Mouse (Mus musculus) v-Abl transformed pro-B cells (cell line): ENCODE measurements around the gene Atp8a2.

Experiments
- in situ Hi-C, 2 experiments: fragments of 400-800 bp; cut with MboI; formaldehyde crosslinking; loops; one replicate each; pipeline ENCODE4 v1.15.1; 2025; ENCODE audit not compliant: unreplicated experiment in 2 of 2

Atp8a2 gene

DNA sequence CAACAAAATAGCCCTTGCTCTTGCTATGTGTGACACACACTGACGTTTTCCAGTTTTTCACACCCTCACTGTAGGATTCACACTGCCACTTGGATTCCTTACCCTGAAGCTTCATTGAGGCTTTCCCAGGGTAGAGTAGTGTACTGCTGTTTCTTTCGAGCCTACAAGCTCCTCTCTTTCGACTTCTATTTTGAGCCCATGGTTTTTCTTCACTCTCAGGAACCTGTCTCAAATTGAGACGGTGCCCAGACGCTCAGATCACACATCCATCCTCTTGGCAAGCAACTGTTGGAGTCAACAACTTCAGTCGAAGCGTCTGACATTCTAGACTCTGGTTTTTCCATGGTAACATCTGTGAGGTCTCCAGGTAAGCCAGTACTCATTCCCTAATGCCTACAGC lies at the start of gene Atp8a2:
Gene Atp8a2 (minus strand): TSS at position 296 of the 400 bp plus-strand sequence.
- in situ Hi-C loops = loop anchor here in 1 of 2 experiments (25.0 kb wide), 1 partner anchor 585 kb away; no protein-coding TSS in a partner anchor

DNA sequence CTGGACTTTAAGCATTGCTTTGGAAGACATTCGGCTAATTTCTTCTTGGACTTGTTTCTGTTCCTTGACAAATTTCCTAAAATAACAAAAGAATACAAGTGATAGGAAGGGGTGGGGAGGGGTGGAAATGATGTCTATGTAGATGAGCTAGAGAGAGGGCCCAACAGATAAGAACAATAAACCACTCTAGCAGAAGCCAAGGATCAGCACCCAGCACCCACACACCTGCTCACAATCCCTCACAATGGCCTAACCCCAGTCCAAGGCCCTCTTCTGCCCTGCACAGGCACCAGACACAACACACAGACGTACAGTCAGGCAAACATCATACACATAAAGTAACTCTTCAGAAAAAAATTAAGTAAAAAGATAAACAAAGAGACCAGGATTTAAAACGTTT lies 41.6 kb upstream of the Atp8a2 start:
- in situ Hi-C loops = no loop called here

DNA sequence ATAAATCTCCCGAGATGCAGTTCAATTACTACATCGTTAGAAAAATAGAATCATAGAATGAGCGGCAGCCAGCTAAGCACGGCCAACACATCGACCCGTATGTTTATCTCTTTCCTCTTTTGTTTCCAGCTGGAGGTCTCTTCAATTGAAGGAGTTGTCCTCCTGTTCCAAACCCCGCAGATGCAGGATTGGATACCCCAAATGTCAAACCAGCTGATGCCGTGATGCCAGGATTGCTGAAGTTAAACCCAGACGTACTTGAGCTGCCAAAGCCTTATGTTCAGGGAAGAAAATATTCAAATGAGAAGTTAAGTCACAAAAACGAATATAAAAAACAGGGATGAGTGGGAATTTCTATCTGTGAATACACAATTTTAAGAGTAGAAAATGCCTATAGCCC lies 22.9 kb upstream of the Atp8a2 start:
- in situ Hi-C loops = no loop called here

DNA sequence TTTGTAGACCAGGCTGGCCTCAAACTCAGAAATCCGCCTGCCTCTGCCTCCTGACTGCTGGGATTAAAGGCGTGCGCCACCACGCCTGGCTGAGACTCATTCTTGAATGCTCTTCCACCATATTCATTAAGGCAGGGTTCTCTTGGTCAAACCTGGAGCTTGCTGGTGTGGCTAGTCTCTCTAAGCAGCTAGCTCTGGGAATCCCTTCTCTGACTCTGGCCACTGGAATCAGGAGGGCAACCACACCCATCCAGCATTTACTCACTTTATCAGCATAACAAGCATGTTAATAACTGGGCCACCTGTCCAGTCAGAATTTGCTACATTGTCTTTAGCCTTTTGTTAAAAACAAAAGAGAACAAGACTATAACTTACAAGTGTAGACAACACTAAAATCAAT lies 20.6 kb upstream of the Atp8a2 start:
- in situ Hi-C loops = no loop called here

DNA sequence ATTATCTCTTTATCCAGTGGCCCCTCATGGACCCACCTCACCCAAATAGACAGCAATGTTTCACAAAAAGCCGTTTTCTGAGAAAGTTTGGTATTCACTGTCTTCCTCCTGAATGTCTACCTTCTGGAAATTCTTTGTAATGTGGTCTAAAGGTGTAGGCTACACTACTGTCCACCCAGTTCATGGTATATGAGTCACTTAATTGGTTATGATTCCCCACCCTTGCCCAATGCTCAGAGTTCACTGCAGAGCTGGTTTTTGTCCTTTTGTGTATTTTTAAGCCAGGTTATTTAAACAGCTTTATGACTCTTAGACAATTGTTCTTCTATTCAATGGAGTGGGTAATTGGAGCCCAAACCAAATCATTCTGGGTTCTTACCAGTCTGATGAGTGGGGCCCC lies 19.1 kb upstream of the Atp8a2 start:
- in situ Hi-C loops = no loop called here

DNA sequence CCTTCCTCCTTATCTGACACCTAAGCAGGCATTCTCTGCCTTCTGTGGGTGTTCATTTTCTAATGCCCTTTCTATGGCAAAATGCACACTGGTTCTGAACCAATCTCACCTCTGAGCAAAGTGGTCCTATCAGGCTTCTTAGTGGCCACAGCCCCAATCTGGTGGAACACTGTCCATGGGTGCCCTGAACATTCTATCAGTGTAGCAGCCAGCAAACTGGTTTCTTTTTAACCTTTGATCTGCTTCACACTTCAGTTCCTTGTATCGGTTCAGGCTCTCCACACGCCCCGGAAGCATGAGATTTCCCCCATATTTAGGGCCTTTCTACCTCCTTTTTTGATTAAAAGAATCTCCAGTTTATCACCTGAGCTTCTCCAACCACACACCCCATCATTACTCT lies 18.0 kb upstream of the Atp8a2 start:
- in situ Hi-C loops = no loop called here

DNA sequence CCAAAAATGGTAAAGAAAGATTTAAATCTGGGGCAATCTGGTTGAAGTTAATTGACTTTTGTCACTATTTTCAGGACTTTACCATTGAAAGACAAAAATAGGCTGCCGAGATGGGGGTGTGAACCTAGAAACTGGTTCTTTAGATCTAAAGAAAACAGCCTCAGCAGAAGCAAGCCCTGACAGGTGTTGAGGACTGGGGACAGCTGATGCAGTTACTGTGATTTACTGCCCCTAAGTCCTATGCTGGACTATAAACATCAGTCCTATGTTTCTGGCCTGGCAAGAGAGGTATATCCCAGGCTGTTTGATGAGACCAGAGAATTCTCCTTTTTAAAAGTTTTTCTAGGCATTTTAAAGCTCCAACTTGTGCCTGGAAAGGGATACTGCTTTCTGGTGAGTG lies 17.1 kb upstream of the Atp8a2 start:
- in situ Hi-C loops = no loop called here

DNA sequence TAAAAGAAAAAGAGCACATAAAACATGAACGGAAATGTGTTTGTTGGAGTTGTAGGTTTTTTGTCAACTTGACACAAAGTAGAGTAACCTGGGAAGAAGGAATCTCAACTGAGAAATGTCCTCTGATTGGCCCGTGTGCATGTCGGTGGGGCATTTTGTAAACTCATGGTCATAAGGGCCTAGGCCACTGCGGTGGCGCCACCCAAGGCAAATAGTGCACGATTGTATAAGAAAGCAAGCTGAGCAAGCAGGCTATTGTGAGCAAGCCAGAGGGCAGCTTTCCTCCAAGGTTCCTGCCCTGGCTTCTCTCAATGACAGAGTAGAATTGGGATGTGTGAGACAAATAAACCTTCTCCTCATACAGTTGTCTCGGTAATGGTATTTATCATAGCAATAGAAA lies 12.2 kb upstream of the Atp8a2 start:
- in situ Hi-C loops = no loop called here

DNA sequence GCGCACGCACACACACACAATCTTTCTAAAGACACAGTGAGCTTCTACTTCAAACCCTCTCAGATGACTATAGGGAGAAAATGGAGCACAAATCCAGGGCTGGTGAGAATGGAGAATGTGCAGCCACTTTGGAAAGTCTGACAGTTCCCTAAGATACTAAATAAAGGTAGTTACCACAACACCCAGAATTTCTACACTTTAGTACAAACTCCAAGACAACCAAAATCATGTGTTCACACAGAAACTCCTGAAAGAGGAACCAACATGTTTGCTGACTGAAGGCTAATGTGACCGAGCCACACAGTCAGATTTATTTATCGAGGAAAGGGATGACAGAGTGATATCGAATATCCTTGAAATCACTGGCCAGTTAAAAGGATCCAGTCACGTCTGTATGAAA lies 8.0 kb upstream of the Atp8a2 start:
- in situ Hi-C loops = no loop called here

DNA sequence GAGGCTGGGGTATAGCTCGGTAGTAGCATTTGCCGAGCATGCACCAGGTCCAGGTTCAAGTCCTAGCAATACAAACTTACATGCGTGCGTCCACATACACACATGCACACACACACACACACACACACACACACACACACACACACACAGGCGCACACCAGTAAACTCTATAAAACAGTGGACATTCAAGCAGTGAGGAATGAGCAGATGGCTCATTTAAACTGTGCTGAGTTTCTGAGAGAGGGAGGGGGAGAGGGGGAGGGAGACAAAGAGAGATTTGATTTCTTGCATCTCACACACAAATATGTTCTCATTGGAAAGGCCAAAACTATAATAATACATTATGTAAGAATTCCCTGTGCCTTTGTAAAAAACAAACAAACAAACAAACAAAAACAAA lies 980 bp downstream of the Atp8a2 start:
- in situ Hi-C loops = loop anchor here in 1 of 2 experiments (25.0 kb wide), 1 partner anchor 584 kb away; no protein-coding TSS in a partner anchor

DNA sequence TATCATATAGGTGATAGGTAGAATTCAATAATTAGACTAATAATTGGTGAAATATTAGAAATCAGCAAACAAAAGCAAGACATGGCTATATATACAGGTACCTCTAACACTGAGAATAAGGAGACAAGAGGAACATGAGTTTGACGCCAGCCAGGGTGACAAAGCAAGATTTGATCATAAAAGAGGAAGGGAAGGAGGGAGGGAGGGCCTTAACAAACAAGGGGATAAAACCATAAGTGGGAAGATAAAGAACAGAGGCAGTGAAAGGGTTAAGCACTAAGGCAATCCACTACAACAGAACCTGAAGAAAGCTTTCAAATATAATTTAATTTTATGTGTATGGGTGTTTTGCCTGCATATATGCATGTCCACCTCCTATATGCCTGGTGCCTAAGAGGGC lies 2.4 kb downstream of the Atp8a2 start:
- in situ Hi-C loops = loop anchor here in 1 of 2 experiments (25.0 kb wide), 1 partner anchor 582 kb away; no protein-coding TSS in a partner anchor

DNA sequence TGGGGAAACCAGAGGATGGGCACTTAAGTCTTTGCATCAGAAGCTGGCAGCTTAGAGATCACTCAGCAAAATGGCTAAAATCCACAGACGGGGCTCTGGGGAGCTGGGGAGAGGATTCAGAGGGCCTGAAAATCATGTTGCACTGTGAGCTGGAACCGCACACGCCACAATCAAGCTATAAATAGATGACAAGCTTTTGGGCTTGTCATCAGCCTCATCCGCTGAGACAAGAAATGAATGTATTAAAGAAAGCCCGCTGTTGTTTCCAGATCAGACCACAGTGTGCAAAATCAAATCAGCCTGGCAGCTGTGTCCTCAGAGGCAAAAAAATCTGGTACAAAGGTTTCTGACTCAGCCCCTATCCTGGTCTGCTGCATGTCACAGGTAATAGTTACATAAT lies 7.2 kb downstream of the Atp8a2 start:
- in situ Hi-C loops = loop anchor here (10.0 to 25.0 kb wide), 2 partner anchors 577 to 585 kb away; no protein-coding TSS in a partner anchor

DNA sequence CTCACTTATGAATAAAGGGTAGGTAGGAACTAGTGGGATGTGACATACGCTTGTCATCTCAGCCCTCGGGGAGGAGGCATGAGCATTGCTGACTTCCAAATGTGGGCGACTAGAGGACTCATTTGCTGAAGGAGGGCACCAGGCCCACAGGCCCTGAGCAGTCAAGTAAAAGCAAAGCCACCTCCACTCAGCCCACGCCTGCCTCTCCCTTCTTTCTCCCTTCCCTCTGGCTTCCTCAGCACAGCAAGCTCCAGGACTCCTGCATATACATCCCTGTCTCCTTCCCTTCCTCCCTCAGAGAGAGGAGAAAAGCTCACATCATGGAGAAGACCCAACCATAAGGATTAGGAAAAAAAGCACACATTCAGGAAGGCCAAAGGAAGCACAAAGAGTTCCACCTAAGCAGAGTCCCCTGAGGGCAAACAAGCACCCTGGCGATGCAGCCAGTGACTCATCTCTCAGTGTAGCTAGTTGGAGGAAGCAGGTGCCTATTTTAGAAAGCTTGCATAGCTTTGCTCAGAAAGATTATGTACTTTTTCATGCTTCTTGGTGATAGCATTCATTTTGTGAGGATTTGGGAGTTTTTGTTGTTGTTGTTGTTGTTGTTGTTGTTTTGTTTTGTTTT lies 8.7 kb downstream of the Atp8a2 start:
- in situ Hi-C loops = loop anchor here (10.0 to 25.0 kb wide), 2 partner anchors 576 to 584 kb away; no protein-coding TSS in a partner anchor

DNA sequence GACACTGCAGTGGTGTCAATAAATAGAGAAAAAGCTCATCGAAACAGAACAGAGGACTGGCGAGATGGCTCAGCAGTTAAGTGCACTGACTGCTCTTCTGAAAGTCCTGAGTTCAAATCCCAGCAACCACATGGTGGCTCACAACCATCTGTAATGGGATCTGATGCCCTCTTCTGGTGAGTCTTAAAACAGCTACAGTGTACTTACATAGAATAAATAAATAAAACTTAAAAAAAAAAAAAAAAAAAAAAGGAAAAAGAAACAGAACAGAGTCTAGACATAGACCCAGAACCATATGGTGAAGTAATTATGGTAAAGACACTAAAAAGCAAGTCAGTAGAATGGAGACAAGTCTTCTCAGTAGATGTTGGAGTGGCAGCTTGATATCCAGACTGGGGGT lies 15.7 kb downstream of the Atp8a2 start:
- in situ Hi-C loops = loop anchor here (10.0 to 25.0 kb wide), 2 partner anchors 569 to 577 kb away; no protein-coding TSS in a partner anchor

DNA sequence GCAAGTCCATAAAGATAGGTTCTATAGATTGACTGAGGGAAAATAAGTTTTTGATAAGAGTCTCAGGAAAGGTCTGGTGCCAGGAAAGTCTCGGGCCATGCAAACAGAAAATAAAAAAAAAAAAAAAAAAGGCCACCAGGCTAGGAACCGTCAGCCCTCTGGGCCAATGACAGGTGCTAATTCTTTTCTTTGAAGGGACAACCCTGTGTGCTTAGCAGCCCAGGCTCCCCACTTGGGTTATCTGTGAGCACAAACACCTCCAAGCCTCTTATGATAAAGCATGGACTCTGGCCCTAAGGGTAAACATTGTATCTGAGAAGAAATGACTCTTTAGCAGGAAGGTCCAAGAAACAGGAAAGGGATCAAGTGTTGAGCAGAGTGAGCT lies 18.4 kb downstream of the Atp8a2 start:
- in situ Hi-C loops = loop anchor here in 1 of 2 experiments (10.0 to 25.0 kb wide), 2 partner anchors 164 to 566 kb away; no protein-coding TSS in a partner anchor

DNA sequence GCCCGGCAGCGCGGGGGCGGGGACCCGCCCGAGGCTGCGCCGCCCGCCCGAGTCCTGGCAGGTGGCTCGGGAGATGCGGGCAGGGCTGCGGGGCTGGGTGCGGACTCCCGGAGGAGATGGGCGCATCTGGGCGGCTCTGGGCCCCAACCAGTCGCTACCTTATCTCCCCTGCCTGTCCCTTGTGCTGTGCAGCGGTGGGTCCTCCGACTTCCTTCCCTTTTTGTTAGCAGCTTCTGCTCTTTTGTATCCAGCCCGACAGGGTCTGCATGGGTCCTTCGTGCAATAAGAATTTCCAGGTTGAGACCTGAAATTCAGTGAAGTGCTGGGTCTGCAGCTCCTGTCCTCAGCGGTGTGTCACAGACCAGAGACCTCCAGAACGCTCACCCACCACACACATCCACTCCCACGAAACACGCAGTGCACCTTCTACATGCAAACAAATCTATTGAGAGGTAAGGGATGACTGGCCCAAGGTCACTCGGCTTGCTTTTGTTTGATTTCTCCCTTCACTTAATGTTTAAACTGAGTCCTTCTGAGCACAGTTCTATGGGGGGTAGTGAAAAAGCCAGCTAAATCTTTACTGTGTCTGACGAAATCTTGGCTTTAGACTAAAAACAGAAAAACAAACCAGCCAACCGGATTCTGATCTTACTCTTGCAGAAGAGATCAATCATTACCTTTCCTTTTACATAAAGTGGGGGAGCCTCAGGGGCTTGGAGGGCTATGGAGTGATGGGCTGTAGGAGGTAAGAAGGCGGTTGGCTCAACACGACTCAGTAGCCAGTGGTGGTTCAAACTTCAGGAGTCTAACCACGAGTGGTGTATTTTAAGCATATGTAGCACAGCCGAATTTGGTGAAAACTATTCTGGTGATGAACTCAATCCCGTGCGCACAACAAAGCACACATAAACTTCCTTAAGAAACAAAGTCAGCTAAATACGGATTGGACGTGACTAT lies 19.1 kb downstream of the Atp8a2 start:
- in situ Hi-C loops = loop anchor here in 1 of 2 experiments (10.0 to 25.0 kb wide), 2 partner anchors 163 to 566 kb away; no protein-coding TSS in a partner anchor

DNA sequence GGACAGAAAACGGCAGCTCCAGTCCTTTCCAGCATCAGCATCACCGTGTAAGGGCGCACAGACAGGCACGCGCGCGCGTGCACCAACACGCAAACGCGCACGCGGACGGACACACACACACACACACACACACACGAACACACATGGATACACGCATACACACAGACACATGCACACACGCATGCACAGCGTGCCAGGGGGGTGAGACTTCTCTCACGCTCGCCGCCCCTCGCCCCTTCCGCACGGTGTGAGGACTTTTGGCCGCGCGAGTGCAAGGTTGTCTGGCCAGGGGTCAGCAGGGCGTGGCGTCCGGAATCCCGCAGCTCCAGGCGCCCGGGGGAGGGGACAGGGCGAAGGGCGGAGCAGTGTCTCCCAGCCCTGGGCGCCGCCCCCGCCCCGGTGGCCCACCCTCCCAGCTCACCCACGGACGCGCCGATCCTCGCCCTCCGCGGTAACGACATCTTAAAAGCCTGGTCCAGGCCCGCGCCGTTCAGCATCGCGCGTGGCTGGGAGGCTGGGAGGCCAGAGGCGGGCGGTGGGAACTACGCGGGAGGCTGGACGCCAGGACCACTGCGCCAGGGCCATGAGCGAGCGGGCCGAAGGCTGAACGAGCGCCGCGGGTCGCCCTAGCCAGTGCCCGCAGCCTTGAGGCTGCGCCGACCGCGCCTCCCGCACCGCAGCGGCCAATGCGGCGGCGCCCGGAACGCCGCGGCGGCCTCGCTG lies 19.9 kb downstream of the Atp8a2 start:
- in situ Hi-C loops = loop anchor here in 1 of 2 experiments (10.0 to 25.0 kb wide), 2 partner anchors 162 to 565 kb away; no protein-coding TSS in a partner anchor

DNA sequence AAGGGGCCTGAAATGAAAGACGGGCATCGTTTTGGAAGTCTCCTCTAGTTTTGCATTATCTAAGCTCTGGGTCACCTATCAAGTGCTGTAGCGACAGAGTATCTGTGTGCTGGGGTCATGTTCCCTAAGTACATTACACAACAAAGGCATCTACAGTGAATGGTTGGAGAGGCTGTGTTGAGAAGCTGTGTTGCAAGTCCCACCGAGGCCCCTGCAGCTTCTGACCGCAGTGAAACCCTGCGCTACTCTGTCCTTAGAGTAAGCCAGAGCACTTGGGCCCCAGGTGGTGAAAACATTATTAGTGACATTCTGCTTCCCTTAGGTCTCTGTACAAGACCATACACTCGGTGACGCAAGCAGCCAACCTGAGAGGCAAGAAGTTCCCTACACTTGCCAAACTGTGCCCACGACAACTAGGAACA lies 20.5 kb downstream of the Atp8a2 start:
- in situ Hi-C loops = loop anchor here in 1 of 2 experiments (10.0 to 25.0 kb wide), 2 partner anchors 162 to 564 kb away; no protein-coding TSS in a partner anchor

DNA sequence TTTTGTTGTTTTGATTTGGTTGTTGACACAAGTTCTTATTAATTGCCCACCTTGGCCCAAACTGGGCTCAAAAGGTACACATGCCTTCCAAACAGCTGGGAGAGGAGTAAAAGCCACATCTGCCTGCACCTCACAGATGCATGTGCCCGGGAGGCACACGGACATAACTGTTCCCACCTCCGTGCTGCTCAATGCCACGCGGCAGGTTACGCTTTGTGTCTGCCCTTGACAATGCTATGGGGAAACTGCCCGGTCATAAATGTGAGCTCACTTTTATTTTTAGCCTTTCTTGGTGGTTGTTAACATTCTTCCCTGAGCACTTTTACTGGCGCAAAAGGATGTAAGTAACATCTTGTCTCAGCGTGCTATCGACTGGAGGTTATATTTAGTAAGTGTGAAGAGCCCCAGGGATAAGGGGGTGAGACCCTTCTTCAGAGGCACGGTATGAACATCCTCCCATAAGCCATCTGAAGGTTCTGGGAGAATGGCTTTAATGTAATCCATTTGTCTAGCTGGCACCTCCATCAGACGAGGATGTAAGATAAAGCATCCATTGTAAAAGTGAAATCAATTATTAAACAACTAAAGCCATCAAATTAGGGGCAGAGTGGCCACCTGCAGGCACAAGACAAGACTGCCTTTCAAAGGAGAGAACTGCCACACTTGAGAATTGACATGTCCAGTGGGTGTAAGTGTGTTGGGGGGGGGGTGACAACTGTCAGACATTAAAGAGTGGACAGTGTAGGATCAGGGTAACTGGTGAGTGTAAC lies 24.5 kb downstream of the Atp8a2 start:
- in situ Hi-C loops = loop anchor here in 1 of 2 experiments (10.0 kb wide), 1 partner anchor 158 kb away; no protein-coding TSS in a partner anchor
